Mouse (Mus musculus) thymus, adult 2 months (tissue): ENCODE measurements around the gene Stoml2.

ENCODE experiments used
- CTCF ChIP-seq: fragments of 200-500 bp; IDR thresholded peaks from 2 replicates; pipeline ENCODE4 v1.5.1; 2012; ENCODE audit warnings: mild to moderate bottlenecking, control low read depth, low read length, moderate library complexity, borderline replicate concordance; ENCODE audit not compliant: control insufficient read depth, poor library complexity, insufficient read depth; ENCODE audit errors: extremely low read depth
- POLR2A ChIP-seq: fragments of 200-500 bp; IDR thresholded peaks from 2 replicates; pipeline ENCODE4 v1.6.1; 2012; ENCODE audit warnings: mild to moderate bottlenecking, low read length, control low read depth, moderate library complexity; ENCODE audit not compliant: control insufficient read depth, poor library complexity, insufficient read depth; ENCODE audit errors: extremely low read depth

DNA sequence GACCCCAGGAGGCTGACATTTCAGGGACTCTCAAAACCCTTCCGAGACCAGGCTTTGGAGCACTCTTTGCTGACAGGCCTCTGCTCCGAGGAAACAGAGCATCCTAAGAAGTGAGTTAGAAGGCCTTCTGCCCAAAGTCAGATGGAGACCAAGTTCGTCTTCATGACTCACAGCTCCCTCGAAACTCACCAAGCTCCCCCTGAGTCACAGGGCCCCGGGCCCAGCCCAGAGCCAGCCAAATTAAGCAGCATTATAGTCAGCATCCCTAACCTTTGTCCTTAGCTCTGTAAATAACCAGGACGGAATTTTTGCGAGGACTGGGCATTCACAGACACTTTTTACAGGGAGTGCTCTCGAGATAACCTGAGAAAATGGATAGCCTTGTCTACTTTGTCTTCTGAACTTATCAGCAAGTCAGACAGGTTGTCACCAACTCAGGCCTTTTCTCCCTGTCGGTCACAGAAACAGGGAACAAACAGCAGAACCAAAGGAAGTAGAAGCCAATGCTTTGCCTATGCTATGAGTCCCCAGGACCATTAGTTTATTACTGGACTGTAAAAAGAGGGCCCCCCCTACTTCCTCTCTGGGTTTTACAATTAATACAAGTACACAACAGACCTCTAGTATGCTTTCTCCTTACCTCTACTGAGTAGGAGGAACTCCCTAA lies 9.5 kb upstream of the Stoml2 start:
- no peak for TF ChIP-seq POLR2A
- TF ChIP-seq CTCF = no peak
